Mouse (Mus musculus): ENCODE data around the gene Ldhc.
A peak's percentile ranks its signal among the peaks of the same experiment; 100 is the strongest.

Ldhc gene

DNA sequence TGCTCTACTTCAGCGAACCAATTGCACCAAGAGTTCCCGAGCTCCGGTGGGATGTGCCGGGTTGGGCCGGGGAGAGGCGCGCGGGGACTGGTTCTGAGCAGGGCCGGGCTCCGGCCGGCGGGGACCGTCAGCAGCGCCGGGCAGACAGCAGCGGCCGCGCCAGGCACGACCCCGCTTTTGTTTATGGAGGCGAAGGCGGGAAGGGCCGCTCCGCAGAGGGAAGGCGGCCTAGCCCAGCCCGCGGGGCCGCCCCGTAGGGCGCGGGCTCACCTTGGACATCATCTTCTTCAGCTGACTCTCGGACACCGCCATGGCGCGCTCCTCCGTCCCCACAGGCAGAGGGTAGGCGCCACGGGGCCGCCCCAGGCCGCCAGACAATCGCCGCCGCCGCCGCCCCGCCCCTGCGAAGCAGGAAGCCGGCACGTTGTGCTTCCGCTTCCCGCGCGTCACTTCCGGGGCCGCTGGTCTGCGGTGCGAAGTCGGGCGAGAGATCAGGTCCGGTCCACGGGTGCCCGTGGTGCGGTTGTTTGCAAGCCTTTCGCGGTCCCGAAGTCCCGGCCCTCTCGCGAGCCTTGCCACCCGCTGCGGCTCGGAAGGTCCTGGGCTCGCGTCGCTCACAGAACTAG, 58.7 kb downstream of the Ldhc start, which contains the start of gene Tsg101:
TSS of gene Tsg101 (minus strand) at position 419 of the 626 bp plus-strand sequence.
- peak; percentile 93 for DNase-seq

DNA sequence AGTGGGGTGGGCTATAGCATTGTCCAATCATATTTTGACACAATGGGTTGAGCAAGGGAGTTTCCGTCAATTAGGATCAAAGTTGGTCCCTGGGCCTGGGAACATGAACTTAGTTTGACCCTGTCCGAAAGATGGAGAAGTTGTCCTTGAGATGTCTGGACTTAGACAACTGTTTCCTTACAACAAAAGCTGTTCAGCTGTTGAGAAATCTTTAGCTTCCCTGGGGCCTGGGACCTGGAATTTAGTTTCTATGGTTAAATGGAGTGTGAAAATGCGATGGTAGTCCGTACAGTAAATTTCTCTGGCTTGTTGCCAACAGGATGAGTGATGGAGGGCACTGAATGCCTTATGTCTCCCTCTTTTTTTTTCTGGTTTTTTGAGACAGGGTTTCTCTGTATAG, 61.1 kb downstream of the Ldhc start:
- no peak for DNase-seq
